Mouse (Mus musculus) ES-Bruce4 (cell line): ENCODE measurements around the gene S100a6.

Experiments
- CTCF ChIP-seq: IDR thresholded peaks from one replicate; pipeline ENCODE4 v1.8.1; 2011; ENCODE audit warnings: low read depth, low read length
- EP300 ChIP-seq: IDR thresholded peaks from 2 replicates; pipeline ENCODE4 v1.6.1; 2011; ENCODE audit warnings: low read depth, low read length; ENCODE audit not compliant: insufficient read depth
- POLR2A ChIP-seq: IDR thresholded peaks from one replicate; pipeline ENCODE4 v1.8.1; 2011; ENCODE audit warnings: low read length; ENCODE audit not compliant: insufficient read depth

DNA sequence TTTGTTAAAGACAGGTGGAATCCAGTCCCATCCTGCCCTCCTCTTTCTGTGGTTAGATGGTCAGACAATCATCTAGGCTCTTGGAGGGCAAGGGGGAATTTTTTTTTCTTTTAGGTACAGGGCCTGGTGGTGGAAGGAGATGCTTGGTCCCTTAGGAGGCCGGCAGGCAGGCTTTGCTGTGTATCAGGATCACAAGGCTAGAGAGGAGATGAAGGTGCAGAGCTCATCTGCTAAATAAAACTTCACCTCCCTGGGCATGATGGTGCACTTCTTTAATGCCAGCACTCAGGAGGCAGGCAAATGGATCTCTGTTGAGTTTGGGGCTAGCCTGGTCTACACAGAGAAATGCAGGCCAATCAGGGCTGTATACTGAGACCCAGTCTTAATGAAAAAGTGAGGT lies 3.2 kb downstream of the S100a6 start:
- TF ChIP-seq POLR2A: no peak
- no peak for TF ChIP-seq CTCF
- no peak for TF ChIP-seq EP300
